Mouse (Mus musculus) thymus, postnatal 0 days (tissue): ENCODE results near the gene Prkn. TPM values are rescaled to one million over a fixed set of nuclear protein-coding genes. Genes with fewer than 3 reads are reported as not detected.

Experiments used
- DNase-seq: peaks from one replicate; pipeline ENCODE4 v3.0.0-alpha.2; 2015; ENCODE audit warnings: low spot score
- polyA plus RNA-seq: library from polyadenylated mRNA; unstranded; fragments of >200 nt; fragmentation: Nextera tagmentation; extraction: Ambion mirVana; gene quantifications from 2 replicates; pipeline ENCODE4 v1.2.1, GENCODE M21; 2015

The Prkn gene
- polyA plus RNA-seq, 1 experiment from 2014 or later = 2.1 TPM

DNA sequence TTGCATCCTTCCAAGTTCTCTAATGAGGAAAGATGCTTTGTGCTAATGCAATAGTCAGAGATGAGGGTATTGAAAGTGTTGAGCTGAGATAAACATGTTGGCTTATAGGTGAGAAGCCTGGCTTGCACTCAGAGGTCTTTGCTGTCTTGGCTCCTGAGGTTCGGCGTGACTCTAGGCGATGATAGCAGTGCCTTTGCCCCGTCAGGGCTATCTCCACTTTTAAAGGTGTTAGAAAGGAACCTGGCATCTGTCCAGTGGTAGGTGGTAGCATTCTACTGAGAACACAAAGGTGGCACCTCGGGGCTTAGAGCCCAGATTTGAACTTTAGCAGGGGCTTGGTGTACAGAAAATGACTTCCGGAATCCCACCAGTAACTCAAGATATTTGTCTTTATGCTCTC is 554.4 kb downstream of the Prkn start:
- no peak for DNase-seq

GRCm38 (mm10) chr17:11397678-11398077 is 557.5 kb downstream of the Prkn start:
- DNase-seq = no peak

GRCm38 (mm10) chr17:11402225-11402875 is 562.2 kb downstream of the Prkn start:
- DNase-seq = no peak

GRCm38 (mm10) chr17:11411414-11411813 is 571.2 kb downstream of the Prkn start:
- no peak for DNase-seq

DNA sequence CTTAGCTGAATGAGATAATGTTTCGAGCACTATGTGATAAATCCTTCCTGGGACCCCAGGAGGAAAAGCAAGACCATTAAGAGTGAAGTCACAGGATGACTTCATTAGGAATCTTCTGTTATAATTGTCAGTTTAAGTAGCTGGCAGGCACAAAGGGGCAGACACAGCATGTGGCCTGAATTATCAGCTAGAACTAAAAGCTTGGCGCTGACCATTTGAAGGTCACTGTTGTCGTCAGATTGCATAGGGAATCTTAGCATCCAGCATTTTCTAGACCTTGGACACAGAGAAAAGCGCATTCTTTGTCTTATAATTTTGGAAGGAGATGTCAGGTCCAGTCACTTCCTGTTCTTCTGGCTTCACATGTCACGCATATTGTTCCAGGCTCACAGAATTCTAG is 573.5 kb downstream of the Prkn start:
- no peak for DNase-seq

DNA sequence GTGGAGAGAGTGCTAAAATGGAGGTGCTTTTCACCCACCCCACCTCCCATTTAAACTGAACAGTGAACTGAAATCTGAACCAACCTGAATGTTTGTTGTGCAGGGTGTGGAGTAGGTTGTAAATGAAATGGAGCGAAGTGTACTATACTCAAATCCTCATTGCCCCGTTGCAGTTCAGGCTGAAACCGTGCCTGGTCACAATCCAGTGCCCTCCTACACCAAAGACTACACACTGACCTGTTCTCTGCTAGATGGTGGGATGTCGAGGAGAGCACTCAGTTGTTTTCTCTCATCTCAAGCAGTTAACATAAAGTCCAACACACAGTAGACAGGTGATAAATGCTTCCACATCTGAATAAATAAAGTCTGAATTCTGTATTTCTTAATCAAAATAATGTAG is 574.1 kb downstream of the Prkn start:
- DNase-seq = no peak

GRCm38 (mm10) chr17:11417150-11417549 is 577.0 kb downstream of the Prkn start:
- DNase-seq = no peak

GRCm38 (mm10) chr17:11419484-11419883 is 579.3 kb downstream of the Prkn start:
- DNase-seq = no peak

DNA sequence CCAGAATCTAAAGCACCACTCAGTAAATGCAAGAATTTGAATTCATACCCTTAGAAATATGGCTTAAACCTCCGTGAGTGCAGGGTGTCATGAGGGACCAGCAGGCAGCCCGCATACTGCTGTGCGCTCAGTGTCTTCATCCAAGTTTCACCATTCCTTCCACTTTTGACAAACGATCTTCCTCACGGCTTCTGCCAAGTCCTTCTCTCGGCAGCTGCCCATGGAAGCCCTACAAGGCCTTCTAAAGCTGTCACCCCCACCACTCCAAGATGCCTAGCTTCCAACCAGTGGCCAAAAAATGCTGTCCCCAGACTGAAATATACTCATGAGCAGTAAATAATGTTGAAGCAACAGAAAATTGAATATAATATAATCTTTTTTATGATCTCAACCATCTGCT is 580.7 kb downstream of the Prkn start:
- DNase-seq = no peak

DNA sequence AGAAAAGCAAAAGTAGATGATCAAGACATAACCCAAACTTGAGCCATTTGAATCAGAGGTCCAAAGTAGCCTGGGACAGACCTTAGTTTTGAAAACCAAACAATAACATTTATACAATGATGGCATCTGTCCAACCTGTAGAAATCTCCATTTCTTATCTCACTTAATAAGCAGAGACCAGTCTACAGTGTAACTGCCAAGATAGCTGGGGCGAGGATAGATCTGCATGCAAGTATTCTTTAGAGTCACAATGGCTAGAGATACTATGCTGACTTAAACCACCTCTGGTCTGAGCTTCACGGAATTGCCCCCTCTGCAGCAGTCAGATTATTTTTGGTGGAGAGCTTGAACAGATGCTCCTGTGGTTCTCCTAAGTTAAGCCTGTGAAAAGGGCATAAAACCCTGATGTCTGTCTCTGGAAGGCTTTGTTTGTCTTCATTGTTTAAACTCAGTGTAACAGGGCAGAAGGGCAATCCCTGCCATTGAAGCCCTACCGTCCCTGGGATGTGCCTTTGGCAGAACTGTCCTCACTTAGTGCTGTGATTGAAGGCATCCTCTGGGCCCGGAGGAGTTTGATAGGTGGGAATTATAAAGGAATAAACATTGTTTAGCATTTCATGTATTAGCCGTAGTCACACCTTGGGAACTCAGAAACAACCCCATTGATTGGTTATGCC is 581.2 kb downstream of the Prkn start:
- DNase-seq = no peak

- no peak for DNase-seq
Measured at GRCm38 (mm10) chr17:11431323-11431722, 591.1 kb downstream of the Prkn start.

DNA sequence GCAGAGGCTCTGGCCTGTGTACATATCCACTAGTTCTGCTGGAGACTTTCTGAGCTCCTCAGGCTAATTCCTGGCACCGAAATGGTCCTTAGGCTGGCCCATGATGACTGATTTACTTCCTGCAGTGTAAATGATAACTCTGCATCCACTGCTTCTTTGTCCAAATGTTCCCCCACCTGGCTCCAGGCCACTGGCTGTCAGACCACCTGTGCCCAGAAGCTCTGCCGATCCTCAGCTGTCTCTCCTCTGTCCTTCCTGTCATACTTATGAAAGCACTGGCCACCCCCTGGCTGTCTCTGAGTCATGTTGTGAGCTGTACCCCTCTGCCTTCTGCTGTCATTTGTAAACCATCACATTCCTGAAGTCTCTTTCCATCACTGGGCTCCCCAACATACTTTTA is 592.4 kb downstream of the Prkn start:
- DNase-seq = no peak

DNA sequence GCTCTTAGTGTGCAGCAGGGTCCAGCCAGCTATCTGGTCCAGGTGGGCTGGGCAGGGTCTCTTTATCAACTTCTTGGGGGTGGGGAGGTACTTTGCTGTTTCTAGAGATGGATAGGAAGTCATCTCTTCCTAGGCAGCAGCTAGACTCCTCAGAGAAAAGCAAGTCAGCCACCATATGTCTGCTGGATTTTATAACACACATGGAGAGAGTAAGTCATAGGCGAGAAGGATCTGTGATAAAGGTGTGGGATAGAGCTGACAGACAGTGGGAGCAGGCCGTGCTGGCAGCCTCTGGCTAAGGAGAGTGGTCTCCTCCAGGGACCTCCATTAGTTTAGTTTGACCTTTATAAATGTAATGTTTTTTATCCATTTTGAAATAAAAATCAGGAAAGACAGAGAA is 622.5 kb downstream of the Prkn start:
- no peak for DNase-seq

DNA sequence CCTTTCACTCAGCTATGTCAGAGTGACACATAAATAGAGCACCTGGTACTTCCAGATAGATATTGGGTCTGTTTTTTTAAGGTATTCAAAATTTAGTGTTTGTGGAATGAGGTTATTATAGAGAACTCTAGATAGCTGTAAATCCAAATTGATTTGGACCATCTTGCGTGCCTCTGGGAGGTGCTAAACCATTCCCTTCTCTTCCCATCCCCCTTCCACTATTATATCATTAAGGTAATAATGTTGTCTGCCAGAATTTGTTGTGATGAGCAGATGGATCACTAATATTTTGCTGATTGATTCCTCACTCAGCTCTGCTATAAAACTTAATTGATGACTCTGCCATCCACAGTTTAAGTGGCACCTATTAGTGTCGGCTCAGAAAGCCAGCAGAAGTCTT is 625.9 kb downstream of the Prkn start:
- DNase-seq = no peak

- no peak for DNase-seq
Measured at GRCm38 (mm10) chr17:11468624-11469023, 628.4 kb downstream of the Prkn start.

DNA sequence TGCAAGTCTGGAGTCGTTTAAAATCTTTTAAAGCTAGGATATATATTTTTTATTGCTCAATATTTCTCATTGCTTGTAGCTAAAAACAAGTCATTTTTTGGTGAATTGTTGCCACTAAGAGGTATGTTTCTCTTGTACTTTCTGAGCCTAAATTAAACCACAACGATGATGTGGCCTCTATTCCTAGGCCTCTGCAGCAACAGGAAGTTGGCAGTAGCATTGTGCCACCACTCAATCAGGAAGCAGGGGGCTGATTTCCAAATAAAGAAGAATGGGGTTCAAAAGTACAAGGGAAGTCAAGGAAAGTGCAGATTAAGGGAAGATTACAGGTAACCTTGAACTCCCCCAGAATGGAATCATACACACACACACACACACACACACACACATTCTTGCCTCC is 642.8 kb downstream of the Prkn start:
- no peak for DNase-seq

GRCm38 (mm10) chr17:11490051-11490450 is 649.9 kb downstream of the Prkn start:
- no peak for DNase-seq

DNA sequence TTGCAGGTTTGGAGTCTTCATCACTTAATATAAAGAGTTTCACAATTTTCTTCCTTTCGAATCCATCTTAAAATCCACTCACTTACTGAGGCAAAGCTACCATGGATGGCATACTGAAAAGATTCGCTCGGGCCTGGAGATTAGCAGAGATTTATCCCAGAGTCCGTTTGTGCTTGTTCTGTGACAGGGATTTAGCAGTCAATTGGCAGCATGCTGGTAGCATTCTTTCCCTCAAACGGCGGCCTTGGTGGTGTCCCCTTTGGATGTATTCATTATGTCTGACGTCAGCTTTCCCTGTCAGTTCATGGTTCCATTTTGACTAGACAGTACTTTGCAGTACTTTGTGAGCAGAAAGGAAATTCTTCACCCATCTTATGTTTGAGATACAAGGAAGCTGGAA is 662.4 kb downstream of the Prkn start:
- no peak for DNase-seq

DNA sequence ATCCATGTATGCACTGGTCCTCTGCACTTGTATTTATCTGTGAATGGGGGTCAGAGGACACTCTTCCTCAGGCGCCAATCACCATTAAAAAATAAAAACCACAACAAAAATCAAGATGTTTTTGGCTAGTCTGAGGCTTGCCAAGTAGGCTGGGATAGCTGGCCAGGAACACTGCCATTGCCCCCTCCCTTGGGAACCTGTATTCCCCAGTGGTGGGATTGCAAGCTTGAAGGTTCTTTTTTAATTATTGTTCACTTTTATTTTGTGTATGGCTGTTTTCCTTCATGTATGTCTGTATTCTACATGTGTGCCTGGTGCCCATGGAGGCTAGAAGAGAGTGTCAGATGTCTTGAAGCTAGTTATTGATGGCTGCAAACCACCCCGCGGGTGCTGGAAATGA is 664.3 kb downstream of the Prkn start:
- no peak for DNase-seq

GRCm38 (mm10) chr17:11507082-11507481 is 666.9 kb downstream of the Prkn start:
- no peak for DNase-seq

DNA sequence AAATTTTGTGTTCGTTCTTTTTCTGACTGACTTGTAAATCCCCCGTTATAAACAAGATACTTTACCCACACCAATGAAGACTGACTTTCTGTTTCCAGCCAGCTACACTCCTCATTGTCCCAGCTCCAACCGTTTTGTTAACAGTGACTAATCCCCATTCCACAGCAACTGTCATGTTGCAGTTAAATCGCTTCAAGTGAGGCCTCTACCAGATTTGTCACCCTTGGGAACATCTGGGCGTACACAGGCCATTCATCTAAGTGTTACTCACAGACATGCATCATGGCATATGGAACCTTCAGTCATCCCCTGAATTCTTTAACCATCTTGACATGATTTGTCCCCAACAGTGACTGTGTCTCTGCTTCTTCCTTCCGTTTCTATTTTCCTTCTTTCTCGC is 669.9 kb downstream of the Prkn start:
- no peak for DNase-seq

- no peak for DNase-seq
Measured at GRCm38 (mm10) chr17:11514032-11514761, 674.0 kb downstream of the Prkn start.

DNA sequence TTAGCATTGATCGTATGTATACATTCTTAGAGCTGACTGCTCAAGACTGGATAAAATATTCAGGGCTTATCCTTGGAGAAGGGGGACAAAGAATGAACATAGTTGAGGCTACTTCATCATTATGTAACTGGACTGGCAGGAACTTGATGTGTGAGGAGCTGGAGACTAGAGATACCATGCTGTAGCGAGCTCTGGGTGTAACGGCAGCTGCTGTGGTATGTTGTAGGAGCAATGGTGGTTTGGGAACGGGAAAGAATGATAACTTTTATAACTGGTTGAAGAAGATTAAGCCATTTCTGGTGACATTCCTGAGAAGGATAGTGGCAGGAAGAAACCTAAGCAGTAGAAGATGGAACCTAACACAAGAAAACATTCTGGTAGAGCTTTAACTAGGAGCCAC is 675.4 kb downstream of the Prkn start:
- no peak for DNase-seq
